Mouse (Mus musculus) NIH3T3 (cell line): ENCODE results near the gene Fam71f1.

Source experiments
- DNase-seq: peaks from one replicate; pipeline ENCODE4 v3.0.0-alpha.2; 2012; ENCODE audit warnings: low read depth

Gene Fam71f1

GRCm38 (mm10) chr6:29318879-29319278 lies at the start of gene Fam71f1:
Gene Fam71f1, plus strand, starts transcription at chr6:29319140.
- peak; percentile 91 for DNase-seq

- DNase-seq = peak; percentile 74
These were observed 48.0 kb upstream of the Fam71f1 start for GRCm38 (mm10) chr6:29270961-29271360.

- peak; percentile 100 for DNase-seq
These were observed 46.4 kb upstream of the Fam71f1 start, which contains the start of gene Hilpda for GRCm38 (mm10) chr6:29272312-29273072. Gene Hilpda, plus strand, starts transcription at chr6:29272488.

- no peak for DNase-seq
These were observed 42.2 kb upstream of the Fam71f1 start for GRCm38 (mm10) chr6:29276746-29277145.

GRCm38 (mm10) chr6:29278513-29279267 lies 40.2 kb upstream of the Fam71f1 start:
- DNase-seq = peak; percentile 90

- DNase-seq = no peak
These were observed 39.6 kb upstream of the Fam71f1 start, which contains the start of gene Fam71f2 for GRCm38 (mm10) chr6:29279293-29279692. Gene Fam71f2, plus strand, starts transcription at chr6:29279593.

GRCm38 (mm10) chr6:29280671-29281070 lies 38.3 kb upstream of the Fam71f1 start:
- no peak for DNase-seq

- DNase-seq = no peak
These were observed 32.1 kb upstream of the Fam71f1 start for GRCm38 (mm10) chr6:29286870-29287269.

- DNase-seq = no peak
These were observed 31.5 kb upstream of the Fam71f1 start for GRCm38 (mm10) chr6:29287481-29287880.

GRCm38 (mm10) chr6:29287944-29288343 lies 31.0 kb upstream of the Fam71f1 start:
- peak; percentile 49 for DNase-seq

GRCm38 (mm10) chr6:29288651-29289050 lies 30.3 kb upstream of the Fam71f1 start:
- DNase-seq = peak; percentile 94

GRCm38 (mm10) chr6:29299112-29299511 lies 19.8 kb upstream of the Fam71f1 start:
- peak; percentile 53 for DNase-seq

GRCm38 (mm10) chr6:29303251-29303650 lies 15.7 kb upstream of the Fam71f1 start:
- DNase-seq = no peak

- DNase-seq = peak; percentile 52
These were observed 15.2 kb upstream of the Fam71f1 start for GRCm38 (mm10) chr6:29303726-29304125.

- DNase-seq = no peak
These were observed 13.5 kb upstream of the Fam71f1 start for GRCm38 (mm10) chr6:29305462-29305861.

GRCm38 (mm10) chr6:29308846-29309605 lies 9.9 kb upstream of the Fam71f1 start:
- DNase-seq = no peak

- DNase-seq = no peak
These were observed 5.2 kb upstream of the Fam71f1 start for GRCm38 (mm10) chr6:29313690-29314202.

GRCm38 (mm10) chr6:29317286-29317685 lies 1.7 kb upstream of the Fam71f1 start:
- DNase-seq = peak; percentile 87

GRCm38 (mm10) chr6:29317941-29318340 lies 999 bp upstream of the Fam71f1 start:
- DNase-seq = peak; percentile 69

- peak; percentile 67 for DNase-seq
These were observed 2.6 kb downstream of the Fam71f1 start for GRCm38 (mm10) chr6:29321586-29321985.

- no peak for DNase-seq
These were observed 3.2 kb downstream of the Fam71f1 start for GRCm38 (mm10) chr6:29322147-29322546.

- no peak for DNase-seq
These were observed 3.8 kb downstream of the Fam71f1 start for GRCm38 (mm10) chr6:29322735-29323134.
